Mouse (Mus musculus) kidney, postnatal 0 days (tissue): ENCODE measurements around the gene Dlx1. TPM values are rescaled to one million over a fixed set of nuclear protein-coding genes. Genes with fewer than 3 reads are reported as not detected.

Source experiments
- ATAC-seq: fragments of 200-750 bp; cut with Nextera tagmentation; replicated peaks from 2 replicates; pipeline ENCODE4 v1.8.0; 2017; ENCODE audit warnings: low read depth, moderate number of reproducible peaks, moderate TSS enrichment, moderate library complexity; ENCODE audit not compliant: low FRiP score
- DNase-seq: peaks from one replicate; pipeline ENCODE4 v3.0.0-alpha.2; 2016; ENCODE audit warnings: low spot score
- H3K27ac ChIP-seq: fragments of 300-500 bp; sonication (generic); 2 replicates; pipeline ENCODE4 v1.5.1; 2014; ENCODE audit warnings: mild to moderate bottlenecking
- H3K27me3 ChIP-seq: fragments of 300-500 bp; sonication (generic); 2 replicates; pipeline ENCODE4 v1.6.1; 2014; ENCODE audit warnings: low read length, mixed read lengths; ENCODE audit not compliant: insufficient read depth
- H3K36me3 ChIP-seq: fragments of 300-500 bp; sonication (generic); 2 replicates; pipeline ENCODE4 v1.6.1; 2014; ENCODE audit warnings: low read length, mixed read lengths; ENCODE audit not compliant: insufficient read depth
- H3K4me1 ChIP-seq: fragments of 300-500 bp; sonication (generic); replicated peaks from 2 replicates; pipeline ENCODE4 v1.6.1; 2014; ENCODE audit warnings: antibody characterized with exemption, low read length, mixed read lengths; ENCODE audit not compliant: insufficient read depth
- H3K4me2 ChIP-seq: fragments of 300-500 bp; sonication (generic); 2 replicates; pipeline ENCODE4 v1.6.1; 2014; ENCODE audit warnings: mild to moderate bottlenecking, low read length, moderate library complexity, mixed read lengths
- H3K4me3 ChIP-seq: fragments of 300-500 bp; sonication (generic); replicated peaks from 2 replicates; pipeline ENCODE4 v1.5.1; 2014; ENCODE audit warnings: low read depth, low read length
- H3K9ac ChIP-seq: fragments of 300-500 bp; sonication (generic); 2 replicates; pipeline ENCODE4 v1.6.1; 2014; ENCODE audit warnings: low read depth, low read length
- H3K9me3 ChIP-seq: fragments of 300-500 bp; sonication (generic); replicated peaks from 2 replicates; pipeline ENCODE4 v1.6.1; 2016; ENCODE audit warnings: low read length, inconsistent platforms, mixed read lengths
- CTCF ChIP-seq: IDR thresholded peaks from 2 replicates; pipeline ENCODE4 v1.5.1; 2016; ENCODE audit warnings: antibody characterized with exemption, low read depth, mild to moderate bottlenecking, moderate library complexity
- WGBS: fragments of 180-500 bp; shearing (Covaris S2); extraction: QIAGEN DNeasy Blood & Tissue Kit; methylation state at CpG from one replicate; pipeline ENCODE4 v1.1.7; 2014; 5-methylcytosine and 5-hydroxymethylcytosine counted together
- polyA plus RNA-seq: library from polyadenylated mRNA; unstranded; fragments of >200 nt; fragmentation: Nextera tagmentation; extraction: Ambion mirVana; gene quantifications from 2 replicates; pipeline ENCODE4 v1.2.1, GENCODE M21; 2015

Dlx1 gene
- polyA plus RNA-seq, 1 experiment from 2014 or later: not detected

DNA sequence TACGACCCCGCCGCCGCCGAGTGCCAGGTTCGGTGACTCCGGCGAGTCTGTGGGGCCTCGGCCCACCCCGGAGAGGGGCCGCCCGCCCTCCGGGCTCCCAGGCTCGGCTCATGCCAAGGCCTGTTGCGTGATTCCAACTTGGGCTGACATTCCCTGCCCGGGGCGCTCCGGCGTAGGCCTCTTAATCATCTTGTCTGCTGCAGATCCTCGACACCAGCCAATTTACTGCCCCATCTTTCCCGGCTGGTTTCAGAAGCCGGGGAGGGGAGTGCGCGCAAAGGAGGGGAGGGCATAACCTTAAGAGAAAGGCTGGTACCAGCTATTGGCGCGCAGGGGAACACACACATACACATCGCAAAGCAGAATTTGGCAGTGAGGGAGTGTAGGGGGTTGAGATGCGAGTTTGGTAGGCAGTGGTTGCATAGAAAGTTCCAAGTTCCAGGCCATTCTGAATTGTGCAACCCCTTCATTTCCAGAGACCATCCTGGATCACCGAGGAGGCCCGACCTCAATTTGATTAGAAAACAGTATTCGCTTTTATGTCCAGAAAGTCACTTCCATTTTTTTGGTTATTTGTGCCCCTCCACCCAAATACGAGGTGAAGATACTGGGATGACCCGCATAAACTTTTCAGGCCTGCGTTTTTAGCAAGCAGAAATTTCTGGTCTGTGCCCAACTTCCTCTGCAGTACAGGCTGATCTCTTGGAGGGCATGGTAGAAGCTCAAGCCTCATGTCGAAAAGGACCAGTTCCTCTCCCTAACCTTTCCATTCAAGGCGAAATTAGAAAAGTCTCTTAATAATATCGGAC is 13.7 kb downstream of the Dlx1 start:
- no peak for TF ChIP-seq CTCF
- ATAC-seq: no peak
- Histone ChIP-seq H3K4me1 (peaks cover 17% of the 10 kb centered on the region; the same call in 1 of the 2 replicates), H3K27ac (no peak overlapping the region), H3K9ac (no peak overlapping the region), H3K27me3 (peaks cover 86% of the 10 kb centered on the region), H3K9me3 (no peaks in the 10 kb centered on the region), H3K4me2 (peak overlapping the region; percentile 23; the same call in 1 of the 2 replicates), H3K4me3 (peak overlapping the region; percentile 9; the same call in 1 of the 2 replicates), H3K36me3 (no peaks in the 10 kb centered on the region)
- DNase-seq: no peak
- WGBS: 3% methylated on average over 37 of the region's 37 CpGs

DNA sequence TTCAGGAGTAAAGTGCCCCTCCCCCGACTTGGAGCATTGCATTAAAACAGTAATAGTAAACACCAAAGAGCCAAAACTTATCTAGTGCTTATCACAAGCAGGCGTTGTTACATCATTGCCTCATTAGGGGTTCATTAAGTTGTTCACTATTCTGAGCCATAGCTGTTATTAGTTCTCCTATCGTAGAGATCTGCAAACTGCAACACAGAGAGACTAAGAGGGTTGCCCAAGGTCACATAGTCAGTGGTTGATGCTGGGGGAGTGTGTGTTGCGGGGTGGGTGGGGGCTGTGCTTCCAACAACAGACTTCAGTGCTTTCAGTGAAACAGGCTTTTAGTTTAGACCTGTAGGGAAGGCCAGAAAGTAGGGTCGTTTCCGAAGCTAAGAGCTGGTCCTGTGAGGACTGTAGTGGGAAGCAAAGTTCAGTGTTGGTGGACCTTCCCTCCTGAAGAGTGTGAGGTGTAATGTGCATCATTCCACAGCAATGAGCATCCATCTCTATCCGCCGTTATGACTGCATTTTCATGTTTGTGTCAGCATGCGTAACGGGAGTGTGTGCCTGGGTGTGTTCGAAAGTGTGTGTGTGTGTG is 14.4 kb downstream of the Dlx1 start:
- DNase-seq: no peak
- no peaks in the 10 kb centered on the region for H3K36me3 ChIP-seq
- H3K27me3 ChIP-seq: peaks cover 85% of the 10 kb centered on the region
- TF ChIP-seq CTCF: no peak
- no peak overlapping the region for H3K4me2 ChIP-seq
- no peak for ATAC-seq
- H3K27ac ChIP-seq: no peak overlapping the region
- no peak overlapping the region for H3K4me3 ChIP-seq
- no peaks in the 10 kb centered on the region for H3K9me3 ChIP-seq
- H3K4me1 ChIP-seq: peaks cover 20% of the 10 kb centered on the region; the same call in 1 of the 2 replicates
- 3% methylated on average over 11 of the region's 11 CpGs for WGBS
- no peak overlapping the region for H3K9ac ChIP-seq

DNA sequence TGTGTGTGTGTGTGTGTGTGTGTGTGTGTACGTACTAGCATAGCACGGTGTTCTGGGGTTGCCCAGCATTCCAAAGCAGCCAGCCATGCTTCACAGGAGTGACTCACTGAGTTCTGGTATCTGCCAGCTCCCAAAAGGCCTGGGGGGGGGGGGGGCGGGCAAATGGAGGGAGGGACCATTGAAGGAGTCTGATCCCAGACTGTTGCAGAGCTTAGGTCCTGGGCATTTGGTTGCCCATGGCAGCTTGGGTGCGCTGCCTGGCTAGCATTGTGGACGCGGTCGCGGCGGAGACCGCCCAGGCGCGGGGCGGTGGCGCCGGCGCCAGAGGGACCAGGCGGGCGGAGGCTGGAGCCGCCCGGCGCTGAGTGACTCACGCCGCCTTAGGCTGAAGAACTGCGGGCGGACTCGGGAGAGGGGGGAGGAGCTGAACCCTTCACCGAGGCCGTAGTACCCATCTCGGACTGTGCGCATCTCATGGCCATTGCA is 14.9 kb downstream of the Dlx1 start:
- H3K4me3 ChIP-seq: peak overlapping the region; percentile 13; the same call in 1 of the 2 replicates
- no peak overlapping the region for H3K9ac ChIP-seq
- peaks cover 20% of the 10 kb centered on the region; the same call in 1 of the 2 replicates for H3K4me1 ChIP-seq
- no peak overlapping the region for H3K27ac ChIP-seq
- H3K36me3 ChIP-seq: no peaks in the 10 kb centered on the region
- no peak for TF ChIP-seq CTCF
- peaks cover 80% of the 10 kb centered on the region for H3K27me3 ChIP-seq
- WGBS: under 1% methylated on average over 29 of the region's 30 CpGs
- DNase-seq: no peak
- peak; percentile 71; the same call in 1 of the 2 replicates for ATAC-seq
- no peaks in the 10 kb centered on the region for H3K9me3 ChIP-seq
- peak overlapping the region; percentile 27 for H3K4me2 ChIP-seq

DNA sequence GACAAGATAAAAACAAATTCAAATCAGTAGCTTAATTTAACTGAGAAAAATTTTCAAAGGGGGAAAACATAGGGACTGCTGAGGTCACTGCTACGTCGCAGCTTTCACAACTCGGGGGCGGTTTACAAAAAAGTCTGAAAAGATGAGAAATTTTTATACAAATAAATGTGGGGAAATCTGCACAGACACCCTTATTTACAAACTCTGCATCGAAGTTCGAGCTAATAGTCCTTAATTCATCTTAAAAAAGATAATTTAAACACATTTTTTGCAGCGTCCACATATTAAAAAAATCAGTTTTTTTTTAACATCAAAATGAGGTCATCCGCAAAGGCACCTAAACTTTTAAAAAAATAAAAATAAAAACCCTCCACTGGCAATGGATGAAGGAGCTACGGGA is 15.6 kb downstream of the Dlx1 start:
- Histone ChIP-seq H3K9ac (no peak overlapping the region), H3K4me1 (peaks cover 20% of the 10 kb centered on the region; the same call in 1 of the 2 replicates), H3K27ac (no peak overlapping the region), H3K9me3 (no peaks in the 10 kb centered on the region), H3K4me2 (no peak overlapping the region), H3K27me3 (peaks cover 80% of the 10 kb centered on the region), H3K4me3 (no peak overlapping the region), H3K36me3 (no peaks in the 10 kb centered on the region)
- no peak for DNase-seq
- TF ChIP-seq CTCF: no peak
- WGBS: 5% methylated on average over 9 of the region's 9 CpGs
- no peak for ATAC-seq

DNA sequence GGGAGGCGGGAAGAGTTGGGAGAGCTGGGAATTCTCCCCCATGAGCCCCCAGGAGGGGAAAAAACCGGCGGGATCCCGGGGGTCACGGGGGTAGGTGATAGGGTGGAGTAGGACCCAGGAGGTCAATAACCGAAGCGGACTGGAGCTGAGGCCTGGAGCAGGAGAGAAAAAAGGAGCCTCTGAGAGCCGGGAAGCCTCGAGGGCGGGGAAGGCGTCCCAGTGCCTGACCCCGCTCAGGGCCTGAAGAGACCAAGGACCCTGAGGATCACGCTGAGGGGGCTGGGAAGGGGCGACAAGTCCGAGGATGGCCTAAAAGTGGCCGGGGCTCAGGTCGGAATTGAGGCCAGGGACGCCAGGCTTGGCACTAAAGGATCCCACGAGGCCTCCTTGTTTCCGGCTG is 16.0 kb downstream of the Dlx1 start:
- Histone ChIP-seq H3K36me3 (no peaks in the 10 kb centered on the region), H3K27ac (no peak overlapping the region), H3K4me2 (no peak overlapping the region), H3K9ac (no peak overlapping the region), H3K27me3 (peaks cover 80% of the 10 kb centered on the region), H3K9me3 (no peaks in the 10 kb centered on the region), H3K4me3 (no peak overlapping the region), H3K4me1 (peaks cover 20% of the 10 kb centered on the region; the same call in 1 of the 2 replicates)
- no peak for ATAC-seq
- no peak for TF ChIP-seq CTCF
- 3% methylated on average over 20 of the region's 20 CpGs for WGBS
- no peak for DNase-seq
